Mouse (Mus musculus): ENCODE results near the gene Smug1. TPM values are rescaled to one million over a fixed set of nuclear protein-coding genes. Genes with fewer than 3 reads are reported as not detected.

Smug1 gene
- total and polyA plus RNA-seq, 2 experiments from 2014 or later, result 11.9 to 40.1 TPM

- ATAC-seq, result peak; percentile 25; the same call in 1 of the 2 replicates
- Histone ChIP-seq H3K27me3 (ENCODE audit: insufficient read depth, low read length) (no peaks in the 10 kb centered on the region), H3K9ac (replicated peaks; ENCODE audit: low read length) (peak overlapping the region; percentile 50), H3K27ac (peak overlapping the region; percentile 72), H3K4me1 (ENCODE audit: insufficient read depth, low read length) (peaks cover 17% of the 10 kb centered on the region), H3K4me2 (ENCODE audit: low read depth, low read length) (peak overlapping the region; percentile 77), H3K9me3 (ENCODE audit: low read length) (no peaks in the 10 kb centered on the region), H3K4me3 (ENCODE audit: low read length) (peak overlapping the region; percentile 40; the same call in 1 of the 2 replicates), H3K36me3 (ENCODE audit: insufficient read depth, low read length) (no peaks in the 10 kb centered on the region)
- WGBS, result 8% methylated on average over 3 of the region's 3 CpGs
- DNase-seq (ENCODE audit: low spot score), result no peak
- no peak for TF ChIP-seq CTCF (IDR thresholded peaks at IDR 0.05; ENCODE audit: low read depth)
Measured at GRCm38 (mm10) chr15:103147422-103147690, 19.5 kb downstream of the Smug1 start.

- peak overlapping the region; percentile 40 for H3K4me3 ChIP-seq (ENCODE audit: low read length)
- H3K9ac ChIP-seq (replicated peaks; ENCODE audit: low read length), result peak overlapping the region; percentile 50
- H3K4me2 ChIP-seq (ENCODE audit: low read depth, low read length), result peak overlapping the region; percentile 77
- ATAC-seq (peak; percentile 72), DNase-seq (ENCODE audit: low spot score) (peak; percentile 81)
- TF ChIP-seq CTCF (IDR thresholded peaks at IDR 0.05; ENCODE audit: low read depth), result no peak
- H3K27me3 ChIP-seq (ENCODE audit: insufficient read depth, low read length), result no peaks in the 10 kb centered on the region
- H3K36me3 ChIP-seq (ENCODE audit: insufficient read depth, low read length), result no peaks in the 10 kb centered on the region
- no peaks in the 10 kb centered on the region for H3K9me3 ChIP-seq (ENCODE audit: low read length)
- peak overlapping the region; percentile 72 for H3K27ac ChIP-seq
- WGBS, result 2% methylated on average over 56 of the region's 57 CpGs
- peaks cover 17% of the 10 kb centered on the region for H3K4me1 ChIP-seq (ENCODE audit: insufficient read depth, low read length)
Measured at GRCm38 (mm10) chr15:103146627-103147421, 20.1 kb downstream of the Smug1 start.

GRCm38 (mm10) chr15:103145635-103146299, 21.1 kb downstream of the Smug1 start:
- Histone ChIP-seq H3K4me2 (ENCODE audit: low read depth, low read length) (no peak overlapping the region), H3K27me3 (ENCODE audit: insufficient read depth, low read length) (no peaks in the 10 kb centered on the region), H3K36me3 (ENCODE audit: insufficient read depth, low read length) (no peaks in the 10 kb centered on the region), H3K4me1 (ENCODE audit: insufficient read depth, low read length) (peaks cover 17% of the 10 kb centered on the region), H3K4me3 (ENCODE audit: low read length) (no peak overlapping the region), H3K9me3 (ENCODE audit: low read length) (no peaks in the 10 kb centered on the region), H3K9ac (replicated peaks; ENCODE audit: low read length) (no peak overlapping the region), H3K27ac (peak overlapping the region; percentile 72)
- WGBS, result 56% methylated on average over 11 of the region's 11 CpGs
- ATAC-seq (no peak), DNase-seq (ENCODE audit: low spot score) (no peak)
- no peak for TF ChIP-seq CTCF (IDR thresholded peaks at IDR 0.05; ENCODE audit: low read depth)

- Histone ChIP-seq H3K9ac (replicated peaks; ENCODE audit: low read length) (no peak overlapping the region), H3K27ac (no peak overlapping the region), H3K4me1 (ENCODE audit: insufficient read depth, low read length) (peaks cover 17% of the 10 kb centered on the region), H3K36me3 (ENCODE audit: insufficient read depth, low read length) (no peaks in the 10 kb centered on the region), H3K4me2 (ENCODE audit: low read depth, low read length) (no peak overlapping the region), H3K27me3 (ENCODE audit: insufficient read depth, low read length) (no peaks in the 10 kb centered on the region), H3K4me3 (ENCODE audit: low read length) (no peak overlapping the region), H3K9me3 (ENCODE audit: low read length) (no peaks in the 10 kb centered on the region)
- 50% methylated on average over 3 of the region's 3 CpGs for WGBS
- TF ChIP-seq CTCF (IDR thresholded peaks at IDR 0.05; ENCODE audit: low read depth), result no peak
- DNase-seq (ENCODE audit: low spot score), result no peak
- no peak for ATAC-seq
Measured at GRCm38 (mm10) chr15:103144176-103144575, 22.7 kb downstream of the Smug1 start.

- H3K4me2 ChIP-seq (ENCODE audit: low read depth, low read length), result no peak overlapping the region
- H3K4me1 ChIP-seq (ENCODE audit: insufficient read depth, low read length), result peaks cover 20% of the 10 kb centered on the region; the same call in 1 of the 2 replicates
- H3K9me3 ChIP-seq (ENCODE audit: low read length), result no peaks in the 10 kb centered on the region
- WGBS, result 23% methylated on average over 13 of the region's 13 CpGs
- no peak for ATAC-seq
- peak overlapping the region; percentile 66 for H3K27ac ChIP-seq
- no peaks in the 10 kb centered on the region for H3K27me3 ChIP-seq (ENCODE audit: insufficient read depth, low read length)
- H3K4me3 ChIP-seq (ENCODE audit: low read length), result no peak overlapping the region
- 0 out of 2 replicates have a peak overlapping the region, but pooled peaks have one; percentile 9 for H3K9ac ChIP-seq (replicated peaks; ENCODE audit: low read length)
- TF ChIP-seq CTCF (IDR thresholded peaks at IDR 0.05; ENCODE audit: low read depth), result no peak
- no peaks in the 10 kb centered on the region for H3K36me3 ChIP-seq (ENCODE audit: insufficient read depth, low read length)
- DNase-seq (ENCODE audit: low spot score), result peak; percentile 48
Measured at GRCm38 (mm10) chr15:103135431-103135947, 31.4 kb downstream of the Smug1 start.

GRCm38 (mm10) chr15:103134277-103135086, 32.4 kb downstream of the Smug1 start:
- no peak overlapping the region for H3K4me3 ChIP-seq (ENCODE audit: low read length)
- no peak overlapping the region for H3K4me2 ChIP-seq (ENCODE audit: low read depth, low read length)
- peak overlapping the region; percentile 66 for H3K27ac ChIP-seq
- H3K9ac ChIP-seq (replicated peaks; ENCODE audit: low read length), result no peak overlapping the region
- DNase-seq (ENCODE audit: low spot score) (peak; percentile 13), ATAC-seq (peak; percentile 36; the same call in 1 of the 2 replicates)
- WGBS, result 30% methylated on average over 5 of the region's 5 CpGs
- H3K9me3 ChIP-seq (ENCODE audit: low read length), result no peaks in the 10 kb centered on the region
- TF ChIP-seq CTCF (IDR thresholded peaks at IDR 0.05; ENCODE audit: low read depth), result no peak
- H3K4me1 ChIP-seq (ENCODE audit: insufficient read depth, low read length), result peaks cover 20% of the 10 kb centered on the region; the same call in 1 of the 2 replicates
- H3K36me3 ChIP-seq (ENCODE audit: insufficient read depth, low read length), result no peaks in the 10 kb centered on the region
- H3K27me3 ChIP-seq (ENCODE audit: insufficient read depth, low read length), result no peaks in the 10 kb centered on the region
